Mouse (Mus musculus) CD4-positive, CD25-positive, alpha-beta regulatory T cell, adult 2 months (primary cell): Measurements from ENCODE around the gene Csde1.
A peak's percentile ranks its signal among the peaks of the same experiment; 100 is the strongest.

Experiments used
- DNase-seq: peaks from one replicate; pipeline ENCODE4 v3.0.0-alpha.2; 2012; ENCODE audit warnings: low read depth, low spot score

Csde1 gene

GRCm38 (mm10) chr3:103058207-103059157 is 38.3 kb downstream of the Csde1 start, which contains the start of gene Nras:
TSS of gene Nras (plus strand) at chr3:103058285.
- peak; percentile 95 for DNase-seq

GRCm38 (mm10) chr3:103066927-103067326 is 46.7 kb downstream of the Csde1 start:
- DNase-seq, result no peak

GRCm38 (mm10) chr3:103068971-103069370 is 48.7 kb downstream of the Csde1 start:
- DNase-seq, result no peak

GRCm38 (mm10) chr3:103073771-103074170 is 53.5 kb downstream of the Csde1 start, which contains the start of gene Ampd1:
TSS of gene Ampd1 (plus strand) at chr3:103074014.
- DNase-seq, result no peak

- no peak for DNase-seq
Measured at GRCm38 (mm10) chr3:103075871-103076270, 55.6 kb downstream of the Csde1 start.

GRCm38 (mm10) chr3:103076476-103076875 is 56.2 kb downstream of the Csde1 start:
- no peak for DNase-seq

GRCm38 (mm10) chr3:103079301-103079700 is 59.1 kb downstream of the Csde1 start:
- no peak for DNase-seq

GRCm38 (mm10) chr3:103081051-103081450 is 60.8 kb downstream of the Csde1 start:
- DNase-seq, result no peak

- DNase-seq, result no peak
Measured at GRCm38 (mm10) chr3:103081861-103082453, 61.7 kb downstream of the Csde1 start.

- DNase-seq, result no peak
Measured at GRCm38 (mm10) chr3:103082761-103083160, 62.5 kb downstream of the Csde1 start.

- no peak for DNase-seq
Measured at GRCm38 (mm10) chr3:103085986-103086385, 65.8 kb downstream of the Csde1 start.

GRCm38 (mm10) chr3:103091753-103092152 is 71.5 kb downstream of the Csde1 start:
- DNase-seq, result peak; percentile 69

- no peak for DNase-seq
Measured at GRCm38 (mm10) chr3:103098662-103099061, 78.4 kb downstream of the Csde1 start.

- DNase-seq, result peak; percentile 52
Measured at GRCm38 (mm10) chr3:103099667-103100066, 79.4 kb downstream of the Csde1 start.

GRCm38 (mm10) chr3:103100735-103101134 is 80.5 kb downstream of the Csde1 start:
- DNase-seq, result peak; percentile 65

- no peak for DNase-seq
Measured at GRCm38 (mm10) chr3:103101194-103101593, 81.0 kb downstream of the Csde1 start.

GRCm38 (mm10) chr3:103101909-103102308 is 81.7 kb downstream of the Csde1 start:
- peak; percentile 57 for DNase-seq

GRCm38 (mm10) chr3:103102454-103103390 is 82.5 kb downstream of the Csde1 start, which contains the start of gene Dennd2c:
TSS of gene Dennd2c (plus strand) at chr3:103102604.
- DNase-seq, result peak; percentile 92
